Mouse (Mus musculus) right cerebral cortex, postnatal 10 days (tissue): Measurements from ENCODE around the gene Rasl12.

Experiments used
- DNase-seq, 2 experiments: peaks; one replicate each; pipeline ENCODE4 v3.0.0; 2021; ENCODE audit warnings: low spot score in 2 of 2

Rasl12 gene

GRCm38 (mm10) chr9:65392638-65393364 lies 5.5 kb upstream of the Rasl12 start:
- peak in 1 of 2 experiments; percentile 72 for DNase-seq

DNA sequence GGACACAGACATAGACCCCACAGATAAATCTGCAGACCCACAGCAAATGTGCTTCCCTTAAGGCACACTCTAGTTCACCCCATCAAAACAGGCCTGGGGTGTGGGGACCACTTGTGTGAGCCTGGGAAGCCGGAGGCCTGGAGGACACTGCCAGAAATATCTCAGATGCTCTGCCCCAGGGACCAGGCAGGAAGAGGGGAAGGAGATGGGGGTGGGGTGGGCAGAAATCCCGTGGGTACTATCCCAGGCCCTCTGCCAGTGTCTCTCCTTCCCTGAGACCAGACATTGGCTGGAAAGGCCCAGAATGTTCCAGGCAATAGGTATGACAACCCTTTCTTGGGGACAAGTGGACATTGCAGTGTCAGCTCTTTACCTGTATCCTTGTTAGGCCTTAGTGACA lies 4.7 kb upstream of the Rasl12 start:
- DNase-seq: no peak

- DNase-seq: no peak
Observed at GRCm38 (mm10) chr9:65394360-65394759, 3.9 kb upstream of the Rasl12 start.

DNA sequence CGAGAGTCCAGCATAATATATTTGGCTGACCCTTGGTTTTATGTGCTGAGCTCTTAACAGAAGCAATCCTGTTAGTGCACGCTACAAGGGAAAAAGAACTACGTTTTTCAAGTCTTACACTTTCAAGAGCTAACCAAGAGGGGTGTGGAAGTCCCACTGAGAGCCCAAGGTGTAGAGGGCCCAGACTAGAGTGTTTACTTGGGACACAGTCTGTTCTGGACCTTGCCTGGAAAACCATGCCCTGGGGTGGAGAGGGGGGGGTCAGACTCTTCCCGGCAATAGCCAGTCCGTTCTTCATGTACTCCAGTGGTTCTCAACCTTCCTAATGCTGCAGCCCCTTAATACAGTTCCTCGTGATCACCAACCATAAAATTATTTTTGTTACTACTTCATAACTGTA lies 1.6 kb downstream of the Rasl12 start:
- no peak for DNase-seq

DNA sequence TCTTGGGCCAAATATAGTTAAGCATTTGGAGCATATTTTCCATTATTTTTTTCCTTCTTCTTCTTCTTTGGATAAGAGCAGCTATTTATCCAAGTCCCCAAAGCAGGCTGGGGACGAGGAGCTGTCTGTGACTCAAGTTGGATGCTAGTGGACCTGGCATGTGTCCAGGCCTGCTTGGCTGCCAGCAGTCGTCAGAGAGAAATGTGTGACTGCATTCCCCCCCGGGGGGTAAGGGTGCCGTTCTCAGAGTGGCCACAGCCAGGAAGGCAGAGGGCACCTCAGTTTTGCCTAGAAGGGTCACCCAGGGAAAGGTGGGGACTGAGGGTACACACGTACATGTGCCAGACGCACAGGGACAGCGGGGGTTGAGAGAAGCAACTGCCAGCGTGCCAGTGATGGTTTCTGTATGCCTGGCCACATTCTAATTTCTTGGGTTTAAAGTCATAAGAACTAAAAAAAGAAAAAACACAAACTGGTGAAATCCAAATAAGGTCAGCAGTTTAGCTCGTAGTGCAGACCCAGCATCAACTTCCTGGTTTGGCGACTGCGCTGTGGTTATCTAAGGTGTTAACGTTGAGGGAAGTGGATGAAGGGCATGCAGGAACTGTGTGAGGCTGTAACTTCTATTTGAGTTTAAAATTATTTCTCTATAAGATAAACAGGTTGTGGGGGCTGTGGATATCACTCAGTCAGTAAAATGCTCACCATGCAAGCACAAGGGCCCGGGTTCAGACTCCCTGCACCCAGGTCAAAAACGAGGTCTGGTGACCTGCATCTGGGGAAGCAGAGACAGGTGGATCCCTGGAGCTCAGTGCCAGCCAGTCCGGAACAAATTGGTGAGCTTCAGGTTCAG lies 6.3 kb downstream of the Rasl12 start:
- peak; percentile 84 to 85 for DNase-seq

DNA sequence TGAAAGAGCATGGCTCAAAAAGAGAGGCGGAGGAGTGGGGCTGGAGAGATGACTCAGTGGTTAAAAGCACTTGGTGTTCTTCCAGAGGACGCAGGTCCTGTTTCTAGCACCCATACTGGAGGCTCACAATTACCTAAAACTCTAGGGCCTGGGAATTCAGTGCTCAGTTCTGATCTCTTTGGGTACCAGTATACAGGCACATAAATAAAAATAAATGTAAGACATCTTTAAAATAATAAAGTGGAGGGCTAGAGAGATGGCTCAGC lies 6.8 kb downstream of the Rasl12 start:
- DNase-seq: no peak

DNA sequence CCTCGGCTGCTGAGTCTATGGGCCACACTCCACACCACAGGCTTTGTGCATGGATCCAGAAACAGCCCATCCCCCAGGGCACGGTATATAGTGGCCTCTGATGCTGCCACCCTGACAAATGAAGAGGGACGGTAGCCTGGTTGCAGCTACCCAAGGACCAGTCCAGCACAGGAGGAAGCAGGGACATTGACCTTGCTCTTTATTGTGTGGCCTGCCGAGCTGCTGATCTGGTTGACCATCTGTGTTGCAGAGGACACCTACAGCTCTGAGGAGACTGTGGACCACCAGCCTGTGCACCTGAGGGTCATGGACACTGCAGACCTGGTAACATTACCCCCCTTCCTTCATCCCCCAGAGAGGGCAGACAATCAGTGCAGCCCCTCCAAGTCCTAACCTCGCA lies 9.0 kb downstream of the Rasl12 start:
- no peak for DNase-seq

GRCm38 (mm10) chr9:65407861-65408260 lies 9.6 kb downstream of the Rasl12 start:
- DNase-seq: no peak

- no peak for DNase-seq
Observed at GRCm38 (mm10) chr9:65408871-65409295, 10.6 kb downstream of the Rasl12 start.

DNA sequence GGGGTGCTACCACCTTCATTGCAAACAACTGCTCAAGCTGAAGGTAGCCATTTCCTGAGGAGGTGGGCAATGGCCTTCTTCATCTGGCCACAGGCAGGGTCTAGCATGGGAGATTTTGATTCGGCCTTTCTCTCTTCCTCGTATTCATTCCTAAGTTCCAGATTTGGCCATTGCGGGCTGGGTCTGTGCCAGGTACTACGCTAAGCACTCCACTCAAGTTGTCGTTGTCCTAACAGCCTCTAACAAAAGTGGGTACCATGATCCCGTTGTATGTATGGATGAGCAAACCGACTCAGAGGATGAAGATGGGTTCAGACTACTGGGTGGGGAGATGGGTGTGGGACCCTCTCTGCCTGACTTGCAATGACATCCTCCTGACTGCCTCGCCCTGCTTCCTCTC lies 12.1 kb downstream of the Rasl12 start:
- no peak for DNase-seq

- DNase-seq: no peak
Observed at GRCm38 (mm10) chr9:65411326-65411725, 13.0 kb downstream of the Rasl12 start.

- DNase-seq: no peak
Observed at GRCm38 (mm10) chr9:65417738-65418137, 19.4 kb downstream of the Rasl12 start.

GRCm38 (mm10) chr9:65419633-65420032 lies 21.3 kb downstream of the Rasl12 start:
- DNase-seq: no peak

DNA sequence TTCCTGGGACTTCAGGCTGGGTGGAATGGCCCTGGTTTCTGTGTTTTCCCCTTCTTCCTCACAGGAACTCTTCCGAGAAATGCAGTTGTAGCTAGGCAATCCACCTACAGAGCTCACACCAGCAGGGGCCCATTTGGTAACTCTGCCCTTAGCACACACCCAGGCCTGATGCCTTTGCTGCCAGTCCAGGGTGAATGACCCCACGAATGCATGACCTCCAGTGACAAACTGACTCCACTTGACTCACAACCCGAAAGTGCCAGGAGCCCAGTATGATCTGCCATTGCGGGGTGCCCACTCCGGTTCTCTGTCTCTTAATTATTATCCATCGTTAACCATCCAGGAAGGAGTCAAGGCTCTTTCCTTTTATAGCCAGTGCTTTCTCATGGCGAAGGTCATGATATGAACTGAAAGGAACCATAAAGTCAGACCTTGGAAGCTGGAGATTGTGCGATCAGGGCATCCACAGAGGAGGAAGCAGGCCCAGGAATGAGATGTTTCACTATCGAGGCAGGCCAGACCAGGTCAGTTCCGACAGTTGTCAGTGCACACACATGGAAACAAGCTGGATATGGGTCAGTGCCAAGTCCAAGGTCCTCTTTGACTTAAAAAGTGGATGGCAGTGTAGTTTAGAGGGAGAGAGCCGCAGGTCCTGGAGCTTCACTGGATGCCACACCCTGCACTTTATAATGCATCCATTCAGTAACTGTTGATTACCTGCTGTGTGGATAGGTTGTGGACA lies 24.6 kb downstream of the Rasl12 start, which contains the start of gene Slc51b:
TSS of gene Slc51b (minus strand) at position 196 of the 742 bp plus-strand sequence.
- no peak for DNase-seq

DNA sequence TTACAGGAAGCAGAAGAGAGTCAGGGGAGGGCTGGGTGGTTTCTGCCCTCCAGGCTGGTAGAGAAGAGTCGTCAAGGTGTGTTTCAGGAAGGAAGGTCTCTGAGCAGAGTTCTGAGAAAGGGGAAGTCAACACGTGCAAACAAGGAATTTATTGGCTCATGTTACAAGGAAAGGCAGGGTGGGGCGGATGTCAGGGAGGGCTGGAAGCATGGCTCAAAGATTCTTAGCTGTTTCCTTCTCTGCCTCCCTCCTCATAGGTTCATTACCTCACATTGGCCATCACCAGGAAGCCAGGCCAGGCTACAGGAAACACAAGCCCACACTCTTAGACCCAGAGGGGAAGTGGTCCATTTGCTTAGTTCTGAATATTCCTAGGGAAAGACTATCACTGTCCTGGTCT lies 26.1 kb downstream of the Rasl12 start:
- DNase-seq: no peak

DNA sequence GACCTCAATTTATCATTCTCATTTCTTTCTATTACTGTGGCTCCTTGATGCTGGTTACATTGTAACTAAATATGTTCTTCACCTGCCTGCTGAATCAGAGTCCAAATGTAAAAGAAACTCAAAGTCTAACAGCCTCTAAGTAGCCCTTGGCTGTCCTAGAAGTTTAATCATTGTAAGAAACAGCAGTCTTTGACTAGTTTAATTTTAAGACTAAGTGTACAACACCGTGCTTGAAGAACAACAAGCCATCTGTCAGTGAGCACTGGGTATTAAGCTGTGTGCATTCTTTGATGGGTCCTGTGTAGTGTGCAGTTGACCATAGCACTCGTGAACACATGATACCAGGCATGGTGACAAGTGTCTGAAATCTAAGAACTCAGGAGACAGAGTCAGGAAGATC lies 29.2 kb downstream of the Rasl12 start:
- no peak for DNase-seq

DNA sequence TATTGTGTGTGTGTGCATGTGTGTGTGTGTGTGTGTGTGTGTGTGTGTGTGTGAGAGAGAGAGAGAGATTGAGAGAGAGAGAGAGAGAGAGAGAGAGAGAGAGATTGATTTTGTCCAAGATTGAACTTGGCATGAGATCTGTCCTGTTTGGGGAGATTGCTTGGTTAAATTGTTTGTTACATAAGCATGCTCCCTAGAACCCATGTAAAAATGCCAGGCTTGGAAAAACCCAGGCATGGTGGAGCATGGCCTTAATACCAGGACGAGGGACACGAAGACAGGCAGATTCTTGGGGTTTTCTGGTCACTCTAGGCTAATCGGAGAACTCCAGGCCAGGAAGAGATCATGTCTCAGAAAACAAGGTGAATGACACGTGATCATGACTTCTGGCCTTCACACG lies 29.7 kb downstream of the Rasl12 start:
- no peak for DNase-seq

- DNase-seq: no peak
Observed at GRCm38 (mm10) chr9:65430401-65430800, 32.1 kb downstream of the Rasl12 start.

- DNase-seq: no peak
Observed at GRCm38 (mm10) chr9:65430921-65431320, 32.6 kb downstream of the Rasl12 start.

GRCm38 (mm10) chr9:65432236-65432635 lies 33.9 kb downstream of the Rasl12 start:
- DNase-seq: peak; percentile 87 to 91

GRCm38 (mm10) chr9:65434140-65434539 lies 35.8 kb downstream of the Rasl12 start:
- peak in 1 of 2 experiments; percentile 43 for DNase-seq

- DNase-seq: no peak
Observed at GRCm38 (mm10) chr9:65435211-65435610, 36.9 kb downstream of the Rasl12 start.
